Mouse (Mus musculus) cortical plate, adult 2 months (tissue): Measurements from ENCODE around the gene Acer1.

Experiments
- CTCF ChIP-seq: fragments of 200-500 bp; IDR thresholded peaks from 2 replicates; pipeline ENCODE4 v1.5.1; 2011; ENCODE audit warnings: mild to moderate bottlenecking, control low read depth, low read length; ENCODE audit not compliant: insufficient read depth; ENCODE audit errors: extremely low read depth
- POLR2A ChIP-seq: fragments of 200-500 bp; IDR thresholded peaks from 2 replicates; pipeline ENCODE4 v1.6.1; 2011; ENCODE audit warnings: mild to moderate bottlenecking, low read length, control low read depth; ENCODE audit not compliant: insufficient read depth; ENCODE audit errors: extremely low read depth

DNA sequence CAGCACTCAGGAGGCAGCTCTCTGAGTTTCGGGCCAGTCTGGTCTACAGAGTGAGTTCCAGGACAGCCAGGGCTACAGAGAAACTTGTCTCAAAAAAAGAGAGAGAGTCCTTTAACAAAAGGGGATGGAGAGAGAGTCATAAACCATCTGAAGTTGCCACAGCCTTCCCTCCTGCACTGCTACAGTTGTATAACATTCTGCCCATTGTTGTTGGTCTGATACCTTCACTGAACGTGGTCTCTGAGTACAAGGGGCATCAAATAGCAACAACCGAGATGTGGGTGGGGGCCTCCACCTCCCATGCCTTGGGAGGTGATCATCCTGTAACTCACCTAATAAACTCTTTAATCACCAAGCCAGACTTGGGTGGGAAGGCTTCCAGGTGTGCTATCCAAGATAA, 3.7 kb upstream of the Acer1 start:
- TF ChIP-seq CTCF (no peak), POLR2A (no peak)
